Mouse (Mus musculus) olfactory bulb, adult 2 months (tissue): Measurements from ENCODE around the gene Kifc5b.

Experiments
- CTCF ChIP-seq: fragments of 200-500 bp; IDR thresholded peaks from 2 replicates; pipeline ENCODE4 v1.5.1; 2012; ENCODE audit warnings: low read depth, mild to moderate bottlenecking, low read length, moderate library complexity; ENCODE audit not compliant: insufficient read depth
- POLR2A ChIP-seq: fragments of 200-500 bp; IDR thresholded peaks from 2 replicates; pipeline ENCODE4 v1.6.1; 2012; ENCODE audit warnings: mild to moderate bottlenecking, low read depth, low read length, moderate library complexity; ENCODE audit not compliant: insufficient read depth

GRCm38 (mm10) chr17:26957872-26958271 lies 41.0 kb downstream of the Kifc5b start:
- TF ChIP-seq CTCF = no peak
- no peak for TF ChIP-seq POLR2A
